Mouse (Mus musculus): Measurements from ENCODE around the gene Fermt2. TPM values are rescaled to one million over a fixed set of nuclear protein-coding genes. Genes with fewer than 3 reads are reported as not detected.

The Fermt2 gene
- polyA plus RNA-seq, 1 experiment, result 4.7 TPM

DNA sequence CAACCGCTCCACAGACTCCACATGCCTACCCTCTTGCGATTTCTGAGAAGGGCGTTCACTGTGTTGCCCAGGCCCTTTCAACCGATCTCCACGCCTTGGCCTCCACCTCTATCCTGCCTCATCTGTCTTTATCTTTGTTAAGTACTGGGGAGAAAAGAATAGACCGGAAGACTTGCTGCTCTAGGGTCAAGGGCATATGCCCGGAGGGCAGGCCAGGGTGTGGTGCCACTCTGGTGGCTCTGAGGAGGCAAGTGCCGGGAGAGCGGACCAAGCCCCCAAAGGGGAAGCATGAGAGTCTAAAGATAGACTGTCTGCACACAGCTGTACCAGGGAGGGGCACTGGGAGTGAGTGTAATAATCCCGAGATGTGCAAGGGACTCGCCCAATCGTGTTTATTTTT, 84.5 kb downstream of the Fermt2 start:
- no peak for TF ChIP-seq CTCF (IDR thresholded peaks at IDR 0.05; ENCODE audit: extremely low read depth, insufficient read length, insufficient replicate concordance, low read depth, low read length)
- no peak for TF ChIP-seq POLR2A (IDR thresholded peaks at IDR 0.05; ENCODE audit: low read depth, low read length)
- no peak overlapping the region for H3K4me3 ChIP-seq (ENCODE audit: low read depth, low read length)
- H3K36me3 ChIP-seq (ENCODE audit: control insufficient read depth, insufficient read depth, low read length), result no peaks in the 10 kb centered on the region
- H3K4me1 ChIP-seq (ENCODE audit: control insufficient read depth, insufficient read depth, insufficient read length, low read length), result no peaks in the 10 kb centered on the region
- H3K27ac ChIP-seq (ENCODE audit: insufficient read depth, low read depth, low read length), result no peak overlapping the region
- H3K27me3 ChIP-seq (ENCODE audit: control insufficient read depth, insufficient read depth, low read length), result no peaks in the 10 kb centered on the region
- WGBS, result 53% methylated on average over 12 of the region's 12 CpGs

- Histone ChIP-seq H3K27ac (ENCODE audit: insufficient read depth, low read depth, low read length) (no peak overlapping the region), H3K27me3 (ENCODE audit: control insufficient read depth, insufficient read depth, low read length) (no peaks in the 10 kb centered on the region), H3K4me3 (ENCODE audit: low read depth, low read length) (no peak overlapping the region), H3K36me3 (ENCODE audit: control insufficient read depth, insufficient read depth, low read length) (no peaks in the 10 kb centered on the region), H3K4me1 (ENCODE audit: control insufficient read depth, insufficient read depth, insufficient read length, low read length) (no peaks in the 10 kb centered on the region)
- TF ChIP-seq POLR2A (IDR thresholded peaks at IDR 0.05; ENCODE audit: low read depth, low read length), result no peak
- TF ChIP-seq CTCF (IDR thresholded peaks at IDR 0.05; ENCODE audit: extremely low read depth, insufficient read length, insufficient replicate concordance, low read depth, low read length), result no peak
- WGBS, result 53% methylated on average over 7 of the region's 7 CpGs
These were observed 85.0 kb downstream of the Fermt2 start for GRCm38 (mm10) chr14:45444870-45445269.

DNA sequence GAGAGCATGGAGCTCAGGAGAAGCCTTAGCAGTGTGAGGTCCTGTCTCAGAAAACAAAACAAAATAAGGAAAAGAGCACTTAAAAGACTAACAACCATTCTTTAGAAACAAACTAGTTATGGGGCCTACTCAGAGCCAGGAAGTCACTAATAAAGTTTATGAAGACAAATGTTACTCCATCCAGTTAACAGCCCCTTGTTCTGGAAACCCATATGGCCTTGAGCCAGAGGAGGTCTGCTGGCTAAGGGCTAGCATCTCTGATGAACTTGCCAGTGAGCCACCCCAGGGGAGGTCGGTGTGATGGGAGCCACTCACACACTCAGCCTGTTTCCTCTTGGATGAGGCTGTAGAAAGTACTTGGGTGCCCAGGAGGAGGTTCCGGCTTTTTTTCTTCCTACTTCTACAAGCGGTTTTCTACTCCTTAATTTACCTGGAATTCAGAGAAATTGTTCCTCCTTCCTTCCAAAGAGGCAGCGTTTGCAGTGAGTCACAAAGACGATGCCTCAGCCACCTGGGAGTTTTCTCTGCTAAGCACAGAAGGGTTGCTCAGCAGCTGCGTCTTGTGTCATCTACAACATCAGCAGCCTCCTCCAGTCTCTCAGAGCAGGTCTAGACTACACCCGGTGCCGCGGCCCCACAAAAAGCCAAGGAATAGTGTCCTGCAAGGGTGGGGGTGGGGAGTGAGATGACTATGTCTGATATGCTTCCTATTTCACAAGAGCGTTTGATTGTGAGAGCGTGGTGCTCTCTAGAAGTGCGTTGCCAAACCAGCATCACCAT, 86.9 kb downstream of the Fermt2 start:
- Histone ChIP-seq H3K27me3 (ENCODE audit: control insufficient read depth, insufficient read depth, low read length) (no peaks in the 10 kb centered on the region), H3K36me3 (ENCODE audit: control insufficient read depth, insufficient read depth, low read length) (no peaks in the 10 kb centered on the region), H3K27ac (ENCODE audit: insufficient read depth, low read depth, low read length) (no peak overlapping the region), H3K4me1 (ENCODE audit: control insufficient read depth, insufficient read depth, insufficient read length, low read length) (no peaks in the 10 kb centered on the region), H3K4me3 (ENCODE audit: low read depth, low read length) (no peak overlapping the region)
- WGBS, result 59% methylated on average over 12 of the region's 12 CpGs
- TF ChIP-seq CTCF (IDR thresholded peaks at IDR 0.05; ENCODE audit: extremely low read depth, insufficient read length, insufficient replicate concordance, low read depth, low read length) (no peak), POLR2A (IDR thresholded peaks at IDR 0.05; ENCODE audit: low read depth, low read length) (no peak)

DNA sequence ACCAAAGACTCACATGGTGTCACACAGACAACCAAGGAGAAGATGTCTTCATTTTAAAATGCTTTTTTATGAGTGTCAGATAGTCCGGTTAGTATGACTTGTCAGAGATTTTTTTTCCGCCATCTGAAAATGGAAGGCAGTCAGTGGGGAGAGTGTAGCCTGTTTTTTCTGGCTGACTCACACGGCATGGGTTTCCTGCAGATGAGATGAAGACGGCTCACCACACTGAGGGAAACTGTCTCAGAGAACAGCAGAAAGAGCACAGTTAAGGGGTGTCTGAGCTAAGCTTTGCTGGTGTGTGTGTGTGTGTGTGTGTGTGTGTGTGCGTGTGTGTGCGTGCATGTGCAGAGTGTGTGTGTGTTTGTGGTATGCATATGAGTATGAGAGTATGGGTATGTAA, 88.6 kb downstream of the Fermt2 start:
- no peak overlapping the region for H3K27ac ChIP-seq (ENCODE audit: insufficient read depth, low read depth, low read length)
- TF ChIP-seq CTCF (IDR thresholded peaks at IDR 0.05; ENCODE audit: extremely low read depth, insufficient read length, insufficient replicate concordance, low read depth, low read length) (no peak), POLR2A (IDR thresholded peaks at IDR 0.05; ENCODE audit: low read depth, low read length) (no peak)
- no peak overlapping the region for H3K4me3 ChIP-seq (ENCODE audit: low read depth, low read length)
- no peaks in the 10 kb centered on the region for H3K27me3 ChIP-seq (ENCODE audit: control insufficient read depth, insufficient read depth, low read length)
- no peaks in the 10 kb centered on the region for H3K4me1 ChIP-seq (ENCODE audit: control insufficient read depth, insufficient read depth, insufficient read length, low read length)
- 82% methylated on average over 6 of the region's 6 CpGs for WGBS
- no peaks in the 10 kb centered on the region for H3K36me3 ChIP-seq (ENCODE audit: control insufficient read depth, insufficient read depth, low read length)

GRCm38 (mm10) chr14:45439387-45439786, 90.5 kb downstream of the Fermt2 start:
- Histone ChIP-seq H3K27ac (ENCODE audit: insufficient read depth, low read depth, low read length) (no peak overlapping the region), H3K4me3 (ENCODE audit: low read depth, low read length) (no peak overlapping the region), H3K36me3 (ENCODE audit: control insufficient read depth, insufficient read depth, low read length) (no peaks in the 10 kb centered on the region), H3K27me3 (ENCODE audit: control insufficient read depth, insufficient read depth, low read length) (no peaks in the 10 kb centered on the region), H3K4me1 (ENCODE audit: control insufficient read depth, insufficient read depth, insufficient read length, low read length) (no peaks in the 10 kb centered on the region)
- TF ChIP-seq CTCF (IDR thresholded peaks at IDR 0.05; ENCODE audit: extremely low read depth, insufficient read length, insufficient replicate concordance, low read depth, low read length), result no peak
- TF ChIP-seq POLR2A (IDR thresholded peaks at IDR 0.05; ENCODE audit: low read depth, low read length), result no peak
- WGBS, result 83% methylated on average over 9 of the region's 9 CpGs

DNA sequence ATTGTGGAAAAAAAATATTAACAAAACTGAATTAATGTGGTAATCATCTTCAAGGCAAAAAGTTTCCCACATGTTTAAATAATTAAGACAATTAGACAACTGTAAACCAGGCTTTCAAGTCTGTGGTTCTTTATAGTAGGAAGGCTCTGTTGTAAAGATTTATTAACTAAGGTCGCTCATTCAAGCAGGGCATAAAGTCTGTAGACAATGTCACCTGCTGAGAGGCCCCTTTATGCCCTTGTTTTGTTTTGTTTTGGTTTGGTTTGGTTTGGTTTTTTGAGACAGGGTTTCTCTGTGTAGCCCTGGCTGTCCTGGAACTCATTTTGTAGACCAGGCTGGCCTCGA, 91.0 kb downstream of the Fermt2 start:
- no peak overlapping the region for H3K27ac ChIP-seq (ENCODE audit: insufficient read depth, low read depth, low read length)
- no peak overlapping the region for H3K4me3 ChIP-seq (ENCODE audit: low read depth, low read length)
- H3K4me1 ChIP-seq (ENCODE audit: control insufficient read depth, insufficient read depth, insufficient read length, low read length), result no peaks in the 10 kb centered on the region
- 81% methylated on average over 2 of the region's 2 CpGs for WGBS
- no peaks in the 10 kb centered on the region for H3K27me3 ChIP-seq (ENCODE audit: control insufficient read depth, insufficient read depth, low read length)
- TF ChIP-seq POLR2A (IDR thresholded peaks at IDR 0.05; ENCODE audit: low read depth, low read length), result no peak
- TF ChIP-seq CTCF (IDR thresholded peaks at IDR 0.05; ENCODE audit: extremely low read depth, insufficient read length, insufficient replicate concordance, low read depth, low read length), result no peak
- no peaks in the 10 kb centered on the region for H3K36me3 ChIP-seq (ENCODE audit: control insufficient read depth, insufficient read depth, low read length)

DNA sequence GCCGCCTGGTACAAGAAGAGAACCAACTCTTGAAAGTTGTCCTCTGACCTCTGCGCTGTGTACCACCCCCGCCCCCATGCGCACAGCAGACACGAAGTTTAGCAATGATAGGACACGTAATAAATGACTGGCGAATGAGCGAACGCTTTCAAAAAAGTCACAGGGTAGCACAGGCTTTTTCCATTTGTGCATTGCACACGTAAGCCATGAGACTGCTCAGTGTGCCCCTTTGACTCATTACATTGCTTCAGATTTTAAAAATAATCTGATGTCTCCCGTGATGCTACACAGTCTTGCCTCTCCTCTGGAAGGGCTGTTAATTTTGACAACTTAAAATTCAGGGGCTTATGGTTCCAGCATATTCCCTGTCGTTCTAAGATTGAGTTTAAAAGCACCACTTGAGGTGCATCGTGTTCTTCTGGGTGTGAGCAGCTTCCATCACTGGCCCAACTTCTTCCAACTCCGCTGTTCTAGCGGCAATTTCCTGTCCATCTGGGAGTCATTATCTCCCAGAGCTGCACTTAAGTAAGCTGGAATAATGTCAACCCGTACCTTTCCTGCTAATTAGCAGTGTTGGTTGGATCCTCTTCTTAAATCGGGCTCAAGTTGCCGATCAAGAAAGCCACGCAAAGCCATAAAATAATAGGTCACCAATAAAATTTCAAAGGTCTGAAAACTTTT, 91.5 kb downstream of the Fermt2 start:
- Histone ChIP-seq H3K27me3 (ENCODE audit: control insufficient read depth, insufficient read depth, low read length) (no peaks in the 10 kb centered on the region), H3K36me3 (ENCODE audit: control insufficient read depth, insufficient read depth, low read length) (no peaks in the 10 kb centered on the region), H3K4me1 (ENCODE audit: control insufficient read depth, insufficient read depth, insufficient read length, low read length) (no peaks in the 10 kb centered on the region), H3K4me3 (ENCODE audit: low read depth, low read length) (no peak overlapping the region), H3K27ac (ENCODE audit: insufficient read depth, low read depth, low read length) (no peak overlapping the region)
- no peak for TF ChIP-seq CTCF (IDR thresholded peaks at IDR 0.05; ENCODE audit: extremely low read depth, insufficient read length, insufficient replicate concordance, low read depth, low read length)
- TF ChIP-seq POLR2A (IDR thresholded peaks at IDR 0.05; ENCODE audit: low read depth, low read length), result no peak
- 69% methylated on average over 19 of the region's 19 CpGs for WGBS

Measured in small intestine, adult 2 months (tissue).